Comparison of ENCODE assay signal across 10 mouse cellular contexts in the genomic region with DNA sequence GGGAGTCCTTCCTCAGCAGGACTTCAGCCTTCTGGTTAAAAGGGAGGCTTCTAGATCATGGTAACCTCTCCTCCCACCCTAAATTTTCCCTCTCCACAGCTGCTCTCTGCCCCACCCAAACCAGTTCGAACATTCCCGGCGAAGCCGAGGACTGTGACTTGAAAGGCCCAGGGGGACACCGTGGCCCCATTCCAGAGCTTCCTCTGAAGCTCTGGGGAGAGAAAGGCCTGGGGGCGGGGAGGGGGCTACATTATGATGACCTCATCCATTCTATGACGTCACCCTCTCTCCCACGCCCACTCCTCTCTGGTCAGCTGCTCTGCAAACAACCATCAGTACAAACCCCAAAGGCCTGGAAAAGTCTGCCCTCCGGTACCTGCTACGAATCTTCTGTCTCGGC. TPM values are rescaled to one million over a fixed set of nuclear protein-coding genes. Genes with fewer than 3 reads are reported as not detected.
A peak's percentile ranks its signal among the peaks of the same experiment; 100 is the strongest.
DNase-seq lines count a peak whose midpoint lies in the region; ATAC-seq lines count a peak whose summit lies in the region.
"Had no signal": no experiment of that assay in that cellular context is flagged by ENCODE, and none has a peak within 500 bp of the region (broad histone marks: within the 10 kb centered on the region; RNA-seq: fewer than 3 reads in every experiment).

Gene Ccin, plus strand, starts transcription at position 303 of the 400 bp plus-strand sequence.

- peak within 1 kb of the TSS; percentile 75 for H3K4me2 ChIP-seq in kidney, embryonic 15.5 days
- peak within 1 kb of the TSS; percentile 69 for H3K4me2 ChIP-seq in embryonic facial prominence, embryonic 14.5 days (ENCODE audit: low read depth, low read length)
- peak within 1 kb of the TSS; percentile 68 for H3K4me2 ChIP-seq in intestine, embryonic 16.5 days (ENCODE audit: low read depth, low read length)
- H3K4me2 ChIP-seq in neural tube, embryonic 13.5 days, result peak within 1 kb of the TSS; percentile 68

- no peaks in the 10 kb centered on the region for H3K27me3 ChIP-seq in kidney, embryonic 15.5 days
- H3K27me3 ChIP-seq in embryonic facial prominence, embryonic 14.5 days (replicated peaks; ENCODE audit: control insufficient read depth, insufficient read depth, low read length), result no peaks in the 10 kb centered on the region
- no peaks in the 10 kb centered on the region for H3K27me3 ChIP-seq in intestine, embryonic 16.5 days (replicated peaks; ENCODE audit: control insufficient read depth, insufficient read depth, low read length)
- H3K27me3 ChIP-seq in neural tube, embryonic 13.5 days, result no peaks in the 10 kb centered on the region

- DNase-seq in kidney, postnatal 10 days, result no peak
- no peak for DNase-seq in embryonic facial prominence, embryonic 14.5 days (ENCODE audit: low spot score)
- no peak for DNase-seq in embryo, embryonic 10 days (ENCODE audit: low spot score)
- no peak for DNase-seq in cerebellum, adult 18-20 months
- no peak for DNase-seq in ovary, postnatal 14 days (ENCODE audit: low spot score)
- DNase-seq: cerebellum, adult 9-10 months had no signal

- WGBS in kidney, embryonic 15.5 days, result 80% methylated on average over 11 of the region's 11 CpGs
- WGBS in embryonic facial prominence, embryonic 14.5 days, result 68% methylated on average over 11 of the region's 11 CpGs
- 81% methylated on average over 11 of the region's 11 CpGs for WGBS in intestine, embryonic 16.5 days
- WGBS in neural tube, embryonic 13.5 days, result 73% methylated on average over 11 of the region's 11 CpGs

- H3K9ac ChIP-seq in kidney, embryonic 15.5 days, result peak within 1 kb of the TSS; percentile 52
- H3K9ac ChIP-seq in embryonic facial prominence, embryonic 14.5 days (ENCODE audit: low read depth, low read length), result peak within 1 kb of the TSS; percentile 65
- H3K9ac ChIP-seq in intestine, embryonic 16.5 days (ENCODE audit: low read depth, low read length), result peak within 1 kb of the TSS; percentile 50
- H3K9ac ChIP-seq in neural tube, embryonic 13.5 days, result peak within 1 kb of the TSS; percentile 70

- H3K4me1 ChIP-seq in kidney, embryonic 15.5 days, result peaks cover 17% of the 10 kb centered on the region
- peaks cover 19% of the 10 kb centered on the region for H3K4me1 ChIP-seq in embryonic facial prominence, embryonic 14.5 days (ENCODE audit: control insufficient read depth, insufficient read depth, low read length)
- peaks cover 8% of the 10 kb centered on the region for H3K4me1 ChIP-seq in intestine, embryonic 16.5 days (ENCODE audit: control insufficient read depth, insufficient read depth, low read length)
- H3K4me1 ChIP-seq in neural tube, embryonic 13.5 days (replicated peaks), result peaks cover 21% of the 10 kb centered on the region

- H3K36me3 ChIP-seq in kidney, embryonic 15.5 days, result no peaks in the 10 kb centered on the region
- H3K36me3 ChIP-seq in embryonic facial prominence, embryonic 14.5 days (ENCODE audit: control insufficient read depth, insufficient read depth, low read length), result no peaks in the 10 kb centered on the region
- no peaks in the 10 kb centered on the region for H3K36me3 ChIP-seq in intestine, embryonic 16.5 days (ENCODE audit: control insufficient read depth, insufficient read depth, low read length)
- no peaks in the 10 kb centered on the region for H3K36me3 ChIP-seq in neural tube, embryonic 13.5 days

- H3K9me3 ChIP-seq in kidney, embryonic 15.5 days (replicated peaks), result no peaks in the 10 kb centered on the region
- H3K9me3 ChIP-seq in embryonic facial prominence, embryonic 14.5 days (ENCODE audit: control insufficient read depth, low read length), result no peaks in the 10 kb centered on the region
- no peaks in the 10 kb centered on the region for H3K9me3 ChIP-seq in intestine, embryonic 16.5 days (ENCODE audit: control insufficient read depth, low read length)
- no peaks in the 10 kb centered on the region for H3K9me3 ChIP-seq in neural tube, embryonic 13.5 days

- no peak for ATAC-seq in kidney, embryonic 15.5 days (replicated peaks; ENCODE audit: low FRiP score)
- no peak for ATAC-seq in embryonic facial prominence, embryonic 14.5 days (ENCODE audit: low read depth)
- no peak for ATAC-seq in intestine, embryonic 16.5 days
- ATAC-seq in neural tube, embryonic 13.5 days (ENCODE audit: low read depth), result no peak

- peak within 1 kb of the TSS; percentile 39 for H3K4me3 ChIP-seq in kidney, embryonic 15.5 days (replicated peaks)
- H3K4me3 ChIP-seq in embryonic facial prominence, embryonic 14.5 days (ENCODE audit: low read depth, low read length), result peak within 1 kb of the TSS; percentile 38
- peak within 1 kb of the TSS; percentile 36 for H3K4me3 ChIP-seq in intestine, embryonic 16.5 days (ENCODE audit: low read length)
- peak within 1 kb of the TSS; percentile 34 for H3K4me3 ChIP-seq in neural tube, embryonic 13.5 days

- peak within 1 kb of the TSS; percentile 16; the same call in 1 of the 2 replicates for H3K27ac ChIP-seq in kidney, embryonic 15.5 days
- H3K27ac ChIP-seq in embryonic facial prominence, embryonic 14.5 days (replicated peaks; ENCODE audit: low read depth, low read length), result no peak within 1 kb of the TSS
- no peak within 1 kb of the TSS for H3K27ac ChIP-seq in intestine, embryonic 16.5 days (ENCODE audit: low read length)
- no peak within 1 kb of the TSS for H3K27ac ChIP-seq in neural tube, embryonic 13.5 days (replicated peaks)

RNA-seq across cellular contexts. Expression of gene Ccin, which starts in this region (rescaled TPM):
- polyA plus RNA-seq in kidney, embryonic 15.5 days (2015; fragmentation: Nextera tagmentation; extraction: Ambion mirVana), result not detected in 2 replicates
- polyA plus RNA-seq in embryonic facial prominence, embryonic 14.5 days (2014; fragmentation: Nextera tagmentation; extraction: Ambion mirVana), result not detected in 2 replicates
- not detected in 2 replicates for polyA plus RNA-seq in intestine, embryonic 16.5 days (2015; fragmentation: Nextera tagmentation; extraction: Ambion mirVana)
- polyA plus RNA-seq in neural tube, embryonic 13.5 days (2015; fragmentation: Nextera tagmentation; extraction: Ambion mirVana), result not detected in 2 replicates
- polyA plus RNA-seq: large intestine, adult 2 months had no signal
